27 mouse cellular contexts compared by ENCODE assay signal in the genomic region with DNA sequence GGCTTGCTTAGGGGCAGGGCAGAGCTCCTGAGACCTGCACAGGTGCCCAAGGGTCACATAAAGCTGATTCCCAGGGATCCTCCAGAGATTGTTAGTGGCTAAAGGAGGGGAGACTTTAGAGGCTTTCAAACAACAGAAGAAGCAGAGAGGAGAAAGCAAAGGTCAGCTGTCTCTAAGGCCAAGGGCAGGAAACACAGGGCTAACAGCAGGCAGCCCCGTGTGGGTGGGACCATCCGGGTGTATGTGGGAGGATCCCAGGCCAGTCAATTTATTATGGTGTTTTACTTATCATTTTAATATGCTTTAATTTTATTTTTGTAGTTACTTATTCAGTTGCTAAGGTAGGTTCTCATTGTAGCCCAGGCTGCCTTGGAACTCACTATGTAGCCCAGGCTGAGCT.
A peak's percentile ranks its signal among the peaks of the same experiment; 100 is the strongest.
DNase-seq lines count a peak whose midpoint lies in the region; ATAC-seq and TF ChIP-seq lines count a peak whose summit lies in the region.
"Had no signal": no experiment of that assay in that cellular context is flagged by ENCODE, and none has a peak within 500 bp of the region (broad histone marks: within the 10 kb centered on the region; RNA-seq: fewer than 3 reads in every experiment).

No protein-coding gene starts in this region.

- 84% methylated on average over 2 of the region's 2 CpGs for WGBS in forebrain, embryonic 10.5 days
- WGBS in forebrain, embryonic 13.5 days = 86% methylated on average over 2 of the region's 2 CpGs
- 49% methylated on average over 2 of the region's 2 CpGs for WGBS in kidney, adult 2 months
- WGBS in kidney, embryonic 15.5 days = 28% methylated on average over 2 of the region's 2 CpGs

- no peaks in the 10 kb centered on the region for H3K36me3 ChIP-seq in forebrain, embryonic 10.5 days (replicated peaks)
- no peaks in the 10 kb centered on the region for H3K36me3 ChIP-seq in forebrain, embryonic 13.5 days (ENCODE audit: poor library complexity, severe bottlenecking)
- no peaks in the 10 kb centered on the region for H3K36me3 ChIP-seq in kidney, adult 2 months (ENCODE audit: control insufficient read depth, insufficient read depth, low read length)
- no peaks in the 10 kb centered on the region for H3K36me3 ChIP-seq in kidney, embryonic 15.5 days
- H3K36me3 ChIP-seq: embryonic facial prominence, embryonic 10.5 days; embryonic facial prominence, embryonic 13.5 days; G1E had no signal

- peak overlapping the region; percentile 52 for H3K27ac ChIP-seq in forebrain, embryonic 10.5 days
- H3K27ac ChIP-seq in forebrain, embryonic 13.5 days = no peak overlapping the region
- H3K27ac ChIP-seq in kidney, adult 2 months (ENCODE audit: insufficient read depth, low read depth, low read length) = no peak overlapping the region
- H3K27ac ChIP-seq in kidney, embryonic 15.5 days = no peak overlapping the region
- H3K27ac ChIP-seq: embryonic facial prominence, embryonic 10.5 days; embryonic facial prominence, embryonic 13.5 days; gastrocnemius, adult 2 months; hindbrain, embryonic 14.5 days; hindbrain, postnatal 0 days had no signal

- H3K4me1 ChIP-seq in forebrain, embryonic 10.5 days = peaks cover 25% of the 10 kb centered on the region
- peaks cover 28% of the 10 kb centered on the region for H3K4me1 ChIP-seq in forebrain, embryonic 13.5 days
- H3K4me1 ChIP-seq in kidney, adult 2 months (ENCODE audit: control insufficient read depth, insufficient read depth, low read length) = no peaks in the 10 kb centered on the region
- H3K4me1 ChIP-seq in kidney, embryonic 15.5 days = peaks cover 3% of the 10 kb centered on the region; the same call in 1 of the 2 replicates
- H3K4me1 ChIP-seq: embryonic facial prominence, embryonic 13.5 days had no signal

- H3K9ac ChIP-seq in forebrain, embryonic 13.5 days = no peak overlapping the region
- no peak overlapping the region for H3K9ac ChIP-seq in kidney, embryonic 15.5 days
- H3K9ac ChIP-seq: embryonic facial prominence, embryonic 13.5 days; forebrain, postnatal 0 days; hindbrain, embryonic 14.5 days had no signal

- H3K9me3 ChIP-seq in forebrain, embryonic 10.5 days = no peaks in the 10 kb centered on the region
- no peaks in the 10 kb centered on the region for H3K9me3 ChIP-seq in forebrain, embryonic 13.5 days (replicated peaks)
- H3K9me3 ChIP-seq in kidney, embryonic 15.5 days (replicated peaks) = no peaks in the 10 kb centered on the region
- H3K9me3 ChIP-seq: embryonic facial prominence, embryonic 10.5 days; embryonic facial prominence, embryonic 13.5 days; G1E had no signal

- ATAC-seq in forebrain, embryonic 13.5 days = no peak
- ATAC-seq in kidney, embryonic 15.5 days (replicated peaks; ENCODE audit: low FRiP score) = no peak
- ATAC-seq: forebrain, embryonic 14.5 days; hindbrain, postnatal 0 days; Patski had no signal

- no peak for TF ChIP-seq CTCF in kidney, adult 2 months (conservative IDR thresholded peaks at IDR 0.05; ENCODE audit: insufficient read depth, insufficient read length, low read depth, low read length)

- DNase-seq in forebrain, embryonic 10.5 days (ENCODE audit: extremely low spot score, low spot score) = no peak
- peak; percentile 54 for DNase-seq in kidney, adult 2 months
- no peak for DNase-seq in kidney, postnatal 4 days
- peak; percentile 52 to 67 for DNase-seq in kidney, postnatal 25 days
- DNase-seq: adrenal gland, adult 8-10 months; adrenal gland, postnatal 25 days; B cell, adult 2 months; cerebellum, adult 11-12 months; cerebellum, adult 8-10 months; cerebellum, postnatal 10 days; cerebellum, postnatal 36 days; embryo, embryonic 11 days; forebrain, postnatal 0 days; gastrocnemius, adult 2 months; gastrocnemius, postnatal 14 days; heart, adult 11 months had no signal

- H3K4me2 ChIP-seq in forebrain, embryonic 13.5 days = no peak overlapping the region
- no peak overlapping the region for H3K4me2 ChIP-seq in kidney, embryonic 15.5 days
- H3K4me2 ChIP-seq: embryonic facial prominence, embryonic 13.5 days; heart, embryonic 11.5 days; hindbrain, embryonic 14.5 days had no signal

- no peak for TF ChIP-seq POLR2A in kidney, adult 2 months (IDR thresholded peaks at IDR 0.05; ENCODE audit: low read depth, low read length)

- no peak overlapping the region for H3K4me3 ChIP-seq in forebrain, embryonic 10.5 days
- no peak overlapping the region for H3K4me3 ChIP-seq in forebrain, embryonic 13.5 days
- H3K4me3 ChIP-seq in kidney, adult 2 months (ENCODE audit: insufficient read depth, low read depth, low read length) = no peak overlapping the region
- H3K4me3 ChIP-seq in kidney, embryonic 15.5 days (replicated peaks) = no peak overlapping the region
- H3K4me3 ChIP-seq: embryonic facial prominence, embryonic 10.5 days; embryonic facial prominence, embryonic 13.5 days; erythroblast, embryonic 14.5 days; gastrocnemius, adult 2 months had no signal

- peaks cover 13% of the 10 kb centered on the region; the same call in 1 of the 2 replicates for H3K27me3 ChIP-seq in forebrain, embryonic 10.5 days (ENCODE audit: poor library complexity, severe bottlenecking)
- H3K27me3 ChIP-seq in forebrain, embryonic 13.5 days = no peaks in the 10 kb centered on the region
- no peaks in the 10 kb centered on the region for H3K27me3 ChIP-seq in kidney, adult 2 months (replicated peaks; ENCODE audit: control insufficient read depth, insufficient read depth, low read length)
- H3K27me3 ChIP-seq in kidney, embryonic 15.5 days = 0 out of 2 replicates have a peak, but pooled peaks cover 5% of the 10 kb centered on the region

Comparison
In these comparisons a context has a peak if more than half of its experiments do, and no peak if none do; other contexts are left out.
1. DNase-seq: peak in kidney, adult 2 months (single experiment) and kidney, postnatal 25 days (2 of 2); none in forebrain, embryonic 10.5 days (single experiment) and kidney, postnatal 4 days (0 of 2).